Mouse (Mus musculus) adrenal gland, adult 18-20 months (tissue): ENCODE results near the gene Hoxa4. TPM values are rescaled to one million over a fixed set of nuclear protein-coding genes. Genes with fewer than 3 reads are reported as not detected.

Experiments used
- DNase-seq, 2 experiments: peaks; one replicate each; pipeline ENCODE4 v3.0.0; 2021 to 2022; ENCODE audit warnings: low spot score in 2 of 2
- total RNA-seq, 2 experiments: library from RNA; stranded (reverse); gene quantifications; 1 replicate in 1 of 2; 2 replicates in 1 of 2; pipeline ENCODE4 v1.2.3; 2021

The Hoxa4 gene
- total RNA-seq, 2 experiments from 2014 or later: 1.8 to 3.1 TPM

- DNase-seq: no peak
These were observed 8.8 kb downstream of the Hoxa4 start for GRCm38 (mm10) chr6:52182793-52183192.

GRCm38 (mm10) chr6:52182030-52182429, 9.5 kb downstream of the Hoxa4 start:
- no peak for DNase-seq

GRCm38 (mm10) chr6:52180726-52181125, 10.8 kb downstream of the Hoxa4 start:
- no peak for DNase-seq

GRCm38 (mm10) chr6:52180213-52180710, 11.3 kb downstream of the Hoxa4 start:
- peak in 1 of 2 experiments; percentile 17 for DNase-seq

DNA sequence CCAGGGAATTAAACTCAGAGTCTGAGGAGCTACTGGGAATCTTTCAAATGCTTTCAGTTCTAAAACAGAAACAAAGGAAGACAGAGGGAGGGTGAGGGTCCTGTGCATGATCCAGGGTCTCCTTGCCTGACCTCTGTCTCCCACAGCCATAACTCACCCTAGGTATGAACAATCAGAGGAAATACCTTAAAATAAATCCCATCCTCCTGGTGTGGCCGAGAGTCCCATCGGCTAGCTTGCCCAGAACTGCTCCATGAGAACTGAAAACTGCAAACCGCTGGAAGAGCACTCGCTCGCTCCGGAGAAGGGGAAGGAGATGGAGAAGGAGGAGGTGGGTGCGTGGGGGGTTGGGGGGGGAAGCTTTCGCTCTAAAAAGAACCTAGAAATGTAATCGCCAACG, 11.9 kb downstream of the Hoxa4 start:
- peak in 1 of 2 experiments; percentile 17 for DNase-seq

DNA sequence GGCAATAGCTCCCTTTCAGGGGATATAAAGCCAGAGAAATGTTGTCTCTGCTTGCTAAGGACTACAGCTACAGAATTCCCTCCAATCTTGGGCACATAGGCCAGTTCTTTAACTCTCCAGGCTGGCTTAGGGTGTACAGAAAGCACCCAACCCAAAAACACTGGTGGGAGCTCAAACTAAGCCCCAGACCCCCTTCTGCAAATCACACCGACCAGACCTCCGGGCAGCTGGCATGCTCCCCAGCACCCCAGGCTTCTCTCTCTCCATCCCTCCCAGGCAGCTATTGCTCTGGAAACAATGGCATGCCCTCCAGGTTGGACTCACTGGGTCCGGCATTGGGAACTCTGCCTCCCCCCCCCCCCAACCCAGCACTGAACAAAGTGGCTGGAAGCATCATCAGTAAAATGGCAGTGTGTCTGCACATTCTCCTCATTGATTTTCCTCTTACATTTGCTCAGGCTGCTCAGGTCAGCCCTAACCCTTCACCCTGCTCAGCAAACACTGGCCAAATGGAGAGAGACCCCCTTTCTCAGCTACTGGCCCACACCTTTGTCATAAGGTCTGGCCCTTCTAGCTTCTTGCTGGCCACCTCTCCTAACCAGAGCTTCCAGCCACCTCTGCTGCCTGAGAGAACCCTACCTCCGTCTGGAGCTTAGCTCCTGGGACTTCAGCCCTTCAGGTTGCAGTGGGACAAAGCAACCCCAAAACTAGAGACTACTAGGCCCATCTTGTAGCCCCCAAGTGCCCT, 12.5 kb downstream of the Hoxa4 start:
- peak in 1 of 2 experiments; percentile 15 for DNase-seq

- no peak for DNase-seq
These were observed 13.7 kb downstream of the Hoxa4 start for GRCm38 (mm10) chr6:52177806-52178205.

GRCm38 (mm10) chr6:52177061-52177735, 14.4 kb downstream of the Hoxa4 start, which contains the start of gene 5730596B20Rik:
Gene 5730596B20Rik, plus strand, starts transcription at chr6:52177498.
- DNase-seq: no peak

- no peak for DNase-seq
These were observed 15.2 kb downstream of the Hoxa4 start for GRCm38 (mm10) chr6:52176391-52176790.

GRCm38 (mm10) chr6:52175864-52176263, 15.7 kb downstream of the Hoxa4 start:
- peak in 1 of 2 experiments; percentile 51 for DNase-seq

DNA sequence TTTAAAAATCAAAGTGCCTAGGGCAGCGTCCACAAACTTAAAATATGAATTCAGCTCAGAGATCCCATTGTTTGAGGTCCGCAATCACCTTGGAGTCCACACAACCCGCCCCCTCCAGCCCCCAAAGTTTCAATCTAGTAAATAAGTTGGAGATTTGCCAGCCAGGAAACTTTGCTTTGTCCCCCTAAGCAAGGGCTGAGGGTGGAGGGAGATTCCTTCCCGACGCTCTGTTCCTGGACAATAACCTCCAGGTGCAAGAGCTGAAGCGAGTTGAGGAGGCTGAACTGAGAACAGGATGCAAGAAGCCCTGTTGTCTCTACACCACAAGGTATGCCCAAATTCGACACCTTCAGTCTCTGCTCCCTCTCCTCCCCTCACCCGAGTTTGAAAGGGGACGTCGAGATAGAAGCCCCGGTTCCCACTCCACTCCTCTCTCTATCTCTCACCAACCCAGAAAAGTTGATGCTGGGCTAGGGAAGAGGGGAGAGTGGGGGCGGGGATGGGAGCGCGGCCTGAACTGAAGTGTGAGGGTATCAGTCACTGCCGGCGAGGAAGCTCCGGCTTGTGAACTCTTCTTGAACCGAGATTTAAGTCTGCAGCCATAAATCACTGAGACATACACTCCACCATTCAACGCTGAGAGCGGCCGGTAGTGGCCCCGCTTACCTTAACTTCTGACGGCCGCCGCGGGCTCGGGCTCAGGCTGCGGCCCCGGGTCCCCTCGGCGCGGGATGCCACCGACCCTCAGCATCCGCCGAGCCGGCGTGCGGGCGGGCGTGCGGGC, 16.4 kb downstream of the Hoxa4 start:
- DNase-seq: no peak

GRCm38 (mm10) chr6:52173648-52174047, 17.9 kb downstream of the Hoxa4 start:
- DNase-seq: no peak

GRCm38 (mm10) chr6:52172501-52172900, 19.1 kb downstream of the Hoxa4 start:
- DNase-seq: peak; percentile 89

GRCm38 (mm10) chr6:52171938-52172337, 19.6 kb downstream of the Hoxa4 start:
- DNase-seq: no peak

- DNase-seq: no peak
These were observed 20.2 kb downstream of the Hoxa4 start for GRCm38 (mm10) chr6:52171331-52171730.

GRCm38 (mm10) chr6:52170898-52171223, 20.7 kb downstream of the Hoxa4 start:
- DNase-seq: no peak

GRCm38 (mm10) chr6:52170166-52170897, 21.2 kb downstream of the Hoxa4 start:
- no peak for DNase-seq

DNA sequence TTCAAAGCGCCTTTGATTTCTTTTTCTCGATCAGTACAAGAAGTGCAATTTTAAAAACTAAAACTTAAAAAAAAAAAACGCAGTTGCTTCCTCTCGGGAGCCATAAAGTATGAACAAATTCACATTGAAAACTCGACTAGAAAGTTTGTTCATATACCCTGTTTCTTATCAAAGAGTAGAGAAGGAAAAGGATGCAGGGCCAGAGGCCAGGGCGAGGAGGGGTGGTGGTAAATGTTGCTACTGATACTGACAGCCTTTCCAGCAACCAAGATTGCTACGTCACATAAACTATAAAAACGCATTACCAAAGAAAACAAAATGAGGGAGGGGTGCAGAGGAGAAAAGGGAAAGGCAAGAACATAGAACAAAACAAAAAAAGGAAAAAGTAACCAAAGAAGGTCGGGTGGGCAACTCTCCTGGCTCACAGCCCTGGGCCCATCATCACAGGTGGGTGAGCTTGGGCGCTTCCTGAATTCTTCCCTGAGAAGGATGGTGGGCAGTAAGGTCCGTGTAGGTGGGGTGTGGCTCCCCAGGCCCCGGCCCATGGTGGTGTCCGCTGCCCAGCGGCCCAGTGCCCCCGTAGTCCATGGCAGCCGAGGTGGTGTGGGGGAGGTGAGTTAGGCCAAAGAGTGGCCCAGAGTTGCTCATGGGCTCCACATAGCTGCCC, 21.9 kb downstream of the Hoxa4 start:
- no peak for DNase-seq

GRCm38 (mm10) chr6:52168191-52169055, 23.1 kb downstream of the Hoxa4 start:
- no peak for DNase-seq
